Mouse (Mus musculus) T-cell, adult 2 months (primary cell): ENCODE results near the gene Eif3m.
"Not testable (repeated sequence)": the region's sequence is repeated elsewhere in the genome, so short reads cannot be mapped to it uniquely, and the experiment has no call there.

Experiments used
- DNase-seq: peaks from one replicate; pipeline ENCODE4 v3.0.0; 2022; ENCODE audit warnings: low spot score

Gene Eif3m

DNA sequence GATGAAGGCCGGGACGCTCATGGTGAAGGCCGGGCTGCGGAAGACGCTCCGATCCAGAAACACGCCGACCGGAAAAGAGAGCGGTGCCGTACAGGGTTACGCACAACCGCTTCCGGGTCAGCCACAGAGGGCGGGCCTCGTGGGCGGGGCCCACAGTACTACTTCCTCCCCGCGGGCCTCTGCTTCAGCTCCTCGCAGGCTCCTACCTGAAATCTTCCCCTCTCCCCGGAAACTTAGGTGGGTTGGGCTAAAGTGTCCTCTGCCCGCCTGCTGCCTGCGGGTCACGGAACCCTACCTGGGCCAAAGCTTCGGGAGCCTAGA is at the start of gene Eif3m:
Gene Eif3m (minus strand): TSS at position 114 of the 321 bp plus-strand sequence.
- DNase-seq = peak; percentile 96

DNA sequence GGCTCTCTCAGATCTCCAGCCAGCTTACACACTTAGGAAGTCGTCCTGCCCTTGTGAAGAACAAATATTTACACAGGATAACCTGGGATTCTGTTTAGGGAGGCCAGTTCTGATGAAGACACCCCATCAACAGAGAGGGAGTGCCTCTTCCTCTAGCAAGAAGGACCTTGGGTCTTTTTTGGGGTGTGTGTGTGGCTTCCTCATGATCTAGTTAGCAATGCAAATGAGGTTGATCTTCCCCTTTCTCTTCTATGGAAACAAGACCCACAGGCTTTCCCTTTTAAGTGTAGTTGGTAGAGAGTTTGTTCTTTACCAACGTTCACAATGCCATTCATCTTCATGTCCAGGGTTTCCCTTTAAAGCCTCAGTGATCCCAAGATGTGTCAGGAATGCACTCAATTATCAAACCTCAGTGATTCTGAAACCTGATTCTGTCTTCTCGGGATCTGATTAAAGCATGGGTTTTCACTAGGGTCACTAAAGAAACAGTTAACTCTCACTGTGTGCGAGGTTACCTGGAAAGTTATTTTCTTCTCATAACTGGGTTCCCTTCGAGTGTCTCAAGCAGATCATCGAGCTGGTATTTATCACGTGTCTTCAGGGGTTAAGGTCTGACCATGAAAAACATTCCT is 46.0 kb upstream of the Eif3m start:
- DNase-seq = no peak

DNA sequence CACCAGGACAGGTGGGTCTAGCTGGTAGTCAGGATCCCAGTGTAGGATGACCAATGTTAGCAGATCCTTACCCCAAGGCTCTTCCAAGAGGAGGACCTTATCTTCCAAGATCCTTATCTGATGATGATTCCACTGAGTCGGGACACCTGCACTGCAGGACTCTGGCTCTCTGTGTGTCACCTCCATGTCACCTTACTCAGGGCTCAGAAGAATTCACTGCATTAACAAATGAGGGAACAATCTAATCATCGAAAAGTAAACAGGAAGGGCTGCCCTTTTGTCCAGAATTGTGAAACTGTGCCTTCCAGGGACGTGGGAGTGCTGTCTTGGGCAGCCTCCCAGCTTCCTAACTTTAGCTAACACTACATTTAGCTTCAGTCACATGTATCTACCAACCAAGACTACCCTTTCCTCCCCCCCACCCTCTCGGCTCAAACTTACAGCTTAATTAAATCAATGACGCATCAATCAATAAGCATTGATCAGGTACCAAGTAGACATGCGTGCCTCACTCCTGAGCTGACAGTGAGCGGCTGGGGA is 41.8 kb upstream of the Eif3m start:
- no peak for DNase-seq

DNA sequence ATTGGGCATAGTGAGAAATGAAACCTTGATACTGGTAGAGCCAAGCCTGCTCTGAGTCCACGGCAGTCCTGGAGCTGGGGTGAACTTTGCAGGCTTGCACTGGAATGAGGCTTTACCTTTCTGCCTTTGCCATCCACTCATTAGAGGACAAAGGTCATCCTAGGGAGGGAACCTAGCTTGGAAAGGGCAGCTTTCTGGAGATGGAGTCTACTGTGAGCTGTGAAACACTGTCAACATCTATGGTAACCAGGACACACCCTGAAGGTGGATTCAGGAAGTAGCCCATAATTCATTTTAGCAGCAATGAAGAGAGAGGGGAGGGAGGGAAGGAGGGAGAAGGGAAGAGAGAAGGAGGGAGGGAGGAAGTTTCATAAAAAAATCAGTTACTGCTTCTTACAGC is 38.6 kb upstream of the Eif3m start:
- DNase-seq = no peak

DNA sequence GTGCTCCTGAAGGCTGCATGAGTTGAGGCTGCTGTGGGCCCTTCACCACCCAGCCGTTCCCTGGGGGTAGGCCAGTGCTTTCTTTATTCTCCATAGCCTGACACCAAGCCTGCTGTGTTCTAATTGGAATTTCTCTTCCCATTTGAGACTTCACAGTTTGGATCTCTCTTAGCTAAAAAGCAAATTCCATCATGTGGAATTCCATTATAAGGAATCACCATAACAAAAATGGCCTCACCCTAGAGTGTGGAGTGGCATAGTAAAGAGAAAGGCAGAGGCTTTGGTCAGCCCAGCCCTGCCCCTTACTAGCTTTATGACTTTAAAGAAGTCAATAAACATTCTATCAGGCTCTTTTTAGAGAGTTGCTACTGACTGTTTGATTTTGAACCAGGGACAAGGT is 31.4 kb upstream of the Eif3m start:
- DNase-seq = no peak

DNA sequence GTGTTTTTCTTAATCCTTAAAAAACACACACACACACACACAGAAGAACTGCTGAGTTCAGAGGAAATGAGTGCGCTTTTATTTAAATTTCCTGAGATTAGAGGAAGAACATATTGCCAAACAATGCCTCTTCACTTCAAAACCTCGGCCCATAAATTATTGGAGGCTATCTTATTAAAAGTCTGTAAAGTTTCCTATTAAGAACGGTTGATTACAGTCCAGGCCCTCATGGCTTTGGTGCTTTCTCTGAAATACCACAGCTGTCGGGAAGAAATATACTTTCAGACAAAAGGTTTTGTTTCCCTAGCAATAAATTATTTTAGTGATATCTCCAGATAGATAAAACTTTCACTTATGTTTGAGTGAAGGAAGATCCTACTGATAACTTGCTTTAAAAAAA is 26.3 kb upstream of the Eif3m start:
- DNase-seq = no peak

DNA sequence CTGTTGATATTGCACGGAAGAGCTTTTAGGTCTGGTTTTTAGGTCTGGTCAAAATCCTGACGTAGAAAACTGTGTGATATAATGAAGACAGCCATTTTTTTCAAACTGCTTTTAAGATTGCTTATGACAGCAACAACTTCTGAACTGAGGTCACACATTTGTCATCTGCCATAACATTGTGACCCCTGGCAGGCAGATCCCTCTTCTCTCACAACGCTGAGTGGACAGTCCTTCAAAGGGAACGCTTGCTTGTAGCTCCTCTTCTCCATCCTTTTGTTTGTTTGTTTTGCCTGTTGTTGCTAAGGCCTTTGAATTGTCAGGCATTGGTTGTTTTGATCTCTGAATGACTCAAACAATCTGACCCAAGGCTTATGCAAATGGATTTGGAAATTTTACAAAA is 24.0 kb upstream of the Eif3m start:
- no peak for DNase-seq

DNA sequence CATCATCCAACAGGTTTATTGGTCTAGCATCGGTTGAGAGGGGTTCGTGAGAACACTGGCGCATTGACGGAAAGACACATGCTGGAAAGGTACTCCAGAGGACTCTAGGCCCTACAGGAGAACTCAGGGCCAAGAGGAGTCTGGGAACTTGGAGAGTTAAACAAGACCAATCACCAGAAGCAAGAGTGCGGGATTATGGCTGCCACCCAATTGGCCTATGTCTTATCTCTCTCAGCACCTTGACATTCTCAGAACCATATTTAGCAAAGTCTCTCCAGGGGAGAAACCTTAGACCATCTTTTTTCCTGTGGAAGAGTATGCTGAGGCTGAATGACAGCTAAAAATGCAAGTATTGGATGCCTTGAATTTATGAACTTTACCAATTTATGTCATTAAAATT is 22.0 kb upstream of the Eif3m start:
- DNase-seq = no peak

DNA sequence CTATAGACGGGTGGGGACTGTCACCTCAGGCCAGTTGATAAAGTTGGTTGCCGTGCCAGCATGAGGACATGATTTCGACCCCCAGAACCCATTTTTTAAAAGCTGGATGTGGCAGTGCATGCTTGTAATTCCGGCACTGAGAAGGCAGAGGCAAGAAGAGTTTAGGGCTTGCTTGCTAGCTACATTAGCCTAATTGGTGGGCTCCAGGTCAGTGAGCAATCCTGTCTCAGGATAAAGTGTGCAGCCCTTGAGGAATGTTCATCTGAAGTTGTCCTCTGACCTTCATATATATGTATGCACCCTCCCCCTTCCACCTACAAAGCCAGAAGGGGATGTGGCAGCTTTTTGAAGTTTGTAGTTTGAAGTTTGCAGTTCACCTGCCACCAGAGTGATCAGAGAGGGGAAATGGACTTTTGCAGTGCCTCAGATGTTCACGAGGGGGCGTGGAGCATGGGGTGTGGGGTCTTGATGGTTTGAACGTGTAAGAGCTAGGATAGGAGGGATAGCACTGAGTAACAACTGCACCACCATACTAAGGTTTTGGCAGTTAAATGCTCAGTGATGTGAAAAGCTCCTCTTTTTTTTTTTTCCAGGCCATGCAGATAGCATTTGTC is 21.2 kb upstream of the Eif3m start:
- peak; percentile 11 for DNase-seq

DNA sequence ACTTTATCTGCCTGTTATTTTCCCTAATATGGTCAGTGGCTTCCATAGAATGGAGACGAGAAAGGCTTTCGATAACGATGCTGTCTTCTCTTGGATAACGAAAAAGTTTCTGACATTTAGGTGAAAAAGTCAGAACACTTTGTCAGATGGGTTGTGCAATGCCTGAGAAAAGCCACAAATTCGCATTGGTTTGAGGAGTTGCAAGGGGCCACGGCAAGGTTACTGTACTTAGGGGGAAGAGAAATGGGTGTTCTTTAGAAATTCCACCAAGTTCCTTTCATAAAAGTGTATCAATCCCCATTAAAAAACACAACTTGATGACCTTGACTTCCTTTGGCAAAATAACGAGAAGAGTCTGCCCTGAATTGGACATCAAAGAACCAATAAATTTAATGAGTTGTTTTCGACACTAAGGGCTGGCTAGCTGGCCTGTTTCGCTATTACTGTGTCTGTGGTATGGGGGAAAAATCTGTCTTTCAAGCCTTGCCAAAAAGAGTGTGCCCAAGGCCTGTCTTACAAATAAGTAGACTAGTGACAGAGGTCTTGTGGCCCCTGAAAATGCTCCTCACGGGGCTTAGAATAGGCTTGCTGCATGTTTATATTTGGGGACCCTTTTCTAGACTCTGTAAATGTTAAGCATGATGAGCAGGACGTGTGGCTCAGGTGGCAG is 19.7 kb upstream of the Eif3m start:
- DNase-seq = no peak

DNA sequence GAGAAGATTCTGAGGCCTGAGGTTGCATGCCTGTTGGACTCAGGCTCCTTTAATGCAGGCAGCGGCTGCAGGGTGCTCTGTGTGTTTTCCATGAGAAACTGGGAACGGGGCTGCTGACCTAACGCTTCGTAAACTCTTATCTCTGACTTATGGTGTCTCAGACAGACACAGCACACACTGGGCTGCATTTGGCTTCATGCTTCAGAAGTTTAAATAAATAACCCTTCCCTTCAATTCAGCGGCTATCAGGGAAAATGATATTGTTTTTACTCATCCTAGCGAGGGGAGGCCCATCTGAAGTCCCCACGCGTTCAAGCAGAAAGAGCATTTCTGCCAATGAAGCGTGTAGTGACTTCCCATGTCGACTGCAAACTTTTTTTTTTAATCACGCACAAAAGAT is 19.1 kb upstream of the Eif3m start:
- DNase-seq = no peak

DNA sequence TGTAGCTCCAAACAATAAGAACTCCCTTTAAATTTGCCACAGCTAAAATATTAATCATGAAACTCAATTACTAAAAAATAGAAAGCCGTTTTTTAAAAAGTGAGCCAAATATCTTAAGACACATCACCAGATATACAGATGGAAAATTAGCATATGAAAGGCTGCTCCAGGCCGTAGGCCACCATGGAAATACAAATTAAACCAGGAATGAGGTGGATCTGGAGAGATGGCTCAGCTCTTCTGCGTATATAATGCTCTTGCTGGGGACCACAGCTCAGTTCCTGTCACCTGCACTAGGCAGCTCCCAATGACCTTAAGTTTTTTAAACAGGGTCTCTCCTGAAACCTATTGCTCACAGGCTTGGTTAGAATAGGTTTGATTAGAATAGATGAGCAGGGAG is 17.2 kb upstream of the Eif3m start:
- DNase-seq = no peak

DNA sequence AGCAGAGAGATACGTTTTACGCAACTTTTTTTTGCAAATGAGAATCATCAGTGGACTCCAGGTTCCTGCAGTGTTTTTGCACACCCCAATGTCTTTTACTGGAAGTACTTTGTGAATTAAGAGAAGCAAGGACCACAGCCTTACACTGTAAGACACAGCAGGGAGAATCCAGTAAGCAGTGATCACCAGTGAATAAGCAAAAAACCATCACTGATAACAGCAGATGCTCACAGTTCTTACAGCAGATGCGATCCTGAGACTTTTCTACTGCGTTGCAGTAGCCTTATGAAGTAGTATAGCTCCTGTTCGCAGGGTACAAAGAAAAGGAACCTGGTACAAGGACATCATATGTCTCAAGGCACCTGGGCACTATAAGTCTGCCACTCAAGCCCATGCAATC is 13.6 kb upstream of the Eif3m start:
- no peak for DNase-seq

DNA sequence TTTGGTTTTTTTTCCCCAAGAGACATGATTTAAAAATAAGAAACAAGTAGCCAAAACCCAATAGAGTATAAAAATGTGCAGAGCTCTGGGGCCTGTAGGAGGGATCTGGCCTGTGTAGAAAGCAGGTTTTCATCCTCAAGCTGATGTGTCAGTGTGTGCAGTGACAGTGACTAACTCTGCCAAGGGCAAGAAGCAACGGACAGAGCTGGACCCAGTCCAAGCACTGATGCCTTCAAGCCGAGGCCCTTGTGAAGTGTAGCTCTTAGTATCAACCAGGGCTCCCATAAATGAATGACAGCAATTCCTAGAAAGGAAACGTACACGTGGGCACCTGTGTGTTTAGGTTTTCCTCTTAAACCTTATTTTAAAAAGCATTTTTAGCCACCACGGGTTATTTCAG is 11.9 kb upstream of the Eif3m start:
- DNase-seq = no peak

DNA sequence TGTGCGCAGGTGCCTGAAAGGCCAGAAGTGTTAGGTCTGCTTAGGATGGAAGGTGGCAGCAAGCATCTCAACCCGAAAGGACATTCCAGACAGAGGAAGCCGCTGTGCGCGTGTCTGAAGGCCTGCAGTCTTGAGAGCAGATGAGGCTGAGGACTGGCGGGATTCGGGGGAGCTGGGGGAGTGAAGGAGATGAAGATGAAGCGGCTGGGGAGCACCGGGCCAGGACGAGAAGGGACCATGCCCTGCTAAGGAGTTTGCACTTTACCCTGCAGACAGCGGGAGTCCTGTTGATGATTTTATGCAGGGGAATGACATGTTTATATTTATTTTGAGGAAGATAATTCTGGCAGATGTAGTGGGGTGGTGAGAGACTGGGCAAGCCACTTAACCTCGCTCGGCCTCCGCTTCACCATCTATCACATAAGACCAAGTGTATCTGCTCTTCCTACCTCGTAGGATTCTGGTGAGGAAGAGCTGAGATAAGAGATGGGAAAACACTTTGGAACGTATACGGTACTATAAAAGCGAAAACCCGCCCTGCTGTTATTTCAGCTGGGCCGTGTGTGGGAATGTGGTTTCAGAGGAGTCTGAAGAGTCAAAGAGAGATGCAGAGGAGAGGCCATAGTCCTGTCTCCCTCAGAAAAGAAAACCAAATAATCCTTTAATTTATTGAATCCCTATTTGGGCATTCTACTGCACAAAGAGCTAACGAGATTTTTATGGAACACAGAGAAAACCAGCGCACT is 10.2 kb upstream of the Eif3m start:
- no peak for DNase-seq

DNA sequence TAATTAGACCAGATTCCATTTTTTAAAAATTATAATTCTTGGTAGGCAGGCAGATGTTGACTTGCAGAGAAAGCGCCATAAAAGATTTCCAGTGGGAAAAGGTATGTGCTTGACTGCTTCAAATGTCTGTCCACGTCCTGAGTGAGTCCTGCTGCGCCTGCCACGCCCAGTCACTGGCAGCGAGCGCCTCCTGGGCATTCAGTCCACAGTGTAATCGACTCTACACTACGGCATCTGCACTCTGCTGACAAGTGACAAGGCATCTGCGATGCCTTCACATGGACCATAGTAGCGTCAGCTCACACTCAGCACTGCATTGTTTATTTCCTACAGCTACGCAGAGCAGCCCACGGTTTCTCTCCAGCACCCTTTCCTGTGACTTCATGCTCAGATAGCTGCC is 8.7 kb upstream of the Eif3m start:
- not testable (repeated sequence) for DNase-seq

DNA sequence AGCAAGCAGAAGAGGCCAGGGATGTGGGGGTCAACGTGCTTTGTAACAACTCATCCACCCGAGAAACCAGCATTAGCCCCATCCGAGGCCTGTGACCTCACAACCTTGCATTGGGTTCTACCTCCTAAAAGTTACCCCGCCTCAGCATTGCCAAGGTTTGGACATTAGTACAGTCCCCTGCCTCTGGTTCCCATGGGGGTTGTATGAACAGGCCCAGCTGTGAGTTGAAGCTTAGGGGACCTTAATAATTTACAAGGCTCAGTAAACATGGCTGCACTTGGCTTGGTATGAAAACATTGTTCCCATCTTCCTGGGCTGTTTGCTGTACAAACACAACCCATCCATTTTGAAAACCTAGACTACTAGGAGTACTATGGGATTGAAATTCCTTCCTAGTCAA is 6.9 kb upstream of the Eif3m start:
- no peak for DNase-seq

DNA sequence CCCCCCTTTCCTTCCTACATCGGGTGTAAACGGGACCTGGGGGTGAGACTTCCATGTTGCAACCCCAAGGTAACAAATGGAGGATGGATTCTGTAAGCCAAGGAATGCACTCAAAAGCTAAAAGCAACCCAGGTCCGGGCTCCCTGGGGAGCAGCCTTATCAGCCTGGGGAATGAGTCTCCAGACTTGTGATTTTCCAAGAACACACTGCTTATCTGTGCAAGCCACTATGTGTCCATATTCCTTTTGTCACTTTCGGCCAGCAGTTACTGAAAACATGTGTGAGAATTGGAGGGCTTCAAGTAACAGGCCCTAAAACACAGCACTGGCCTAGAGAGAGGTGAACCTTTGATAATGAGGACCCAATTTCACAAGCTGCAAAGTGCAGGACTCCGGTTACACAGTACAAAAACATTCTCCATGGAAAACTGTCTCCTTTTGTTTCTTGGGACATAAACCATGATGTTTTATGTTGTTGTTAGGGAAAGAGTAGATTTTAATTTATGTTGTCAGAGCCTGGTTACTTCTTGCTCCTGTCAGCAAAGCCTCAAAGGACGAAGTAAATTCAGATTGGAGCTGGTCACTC is 6.2 kb upstream of the Eif3m start:
- no peak for DNase-seq

DNA sequence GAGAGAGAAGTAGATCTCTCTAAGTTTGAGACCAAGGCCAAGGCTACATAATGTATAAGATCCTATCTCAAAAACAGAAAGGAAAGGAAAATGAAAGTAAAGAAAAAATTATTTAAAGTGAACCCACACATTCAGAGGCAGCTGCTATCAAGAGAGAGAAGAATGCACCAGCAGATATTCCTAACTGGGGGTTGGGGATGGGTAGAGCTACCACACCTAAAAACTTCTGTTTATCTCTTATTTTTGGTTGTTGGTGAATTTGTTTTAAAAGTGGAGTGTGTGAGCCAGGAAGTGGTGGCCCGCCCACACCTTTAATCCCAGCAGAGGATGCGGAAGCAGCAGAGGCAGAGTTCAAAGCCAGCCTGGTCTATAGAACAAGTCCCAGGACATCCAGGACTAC is 5.0 kb upstream of the Eif3m start:
- DNase-seq = peak; percentile 76

DNA sequence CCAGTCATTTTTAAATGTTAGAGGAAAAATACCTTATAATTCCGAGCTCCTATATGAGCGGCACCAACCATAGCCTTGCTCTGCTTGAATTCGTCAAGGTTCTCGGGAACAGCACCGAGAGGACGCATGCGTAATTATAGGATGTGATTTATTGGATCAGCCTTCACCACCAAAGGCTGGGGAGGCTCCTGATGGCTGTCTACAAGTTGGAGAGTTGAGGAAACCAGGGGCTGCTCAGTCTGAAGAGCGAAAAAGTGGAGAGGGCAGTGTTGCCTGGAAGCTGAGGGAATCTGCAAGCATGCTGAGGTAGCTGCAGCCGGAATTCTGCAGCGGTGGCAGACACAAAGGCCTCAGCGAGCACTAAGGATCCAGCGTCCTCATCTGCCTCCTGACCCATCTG is 4.4 kb upstream of the Eif3m start:
- DNase-seq = no peak

DNA sequence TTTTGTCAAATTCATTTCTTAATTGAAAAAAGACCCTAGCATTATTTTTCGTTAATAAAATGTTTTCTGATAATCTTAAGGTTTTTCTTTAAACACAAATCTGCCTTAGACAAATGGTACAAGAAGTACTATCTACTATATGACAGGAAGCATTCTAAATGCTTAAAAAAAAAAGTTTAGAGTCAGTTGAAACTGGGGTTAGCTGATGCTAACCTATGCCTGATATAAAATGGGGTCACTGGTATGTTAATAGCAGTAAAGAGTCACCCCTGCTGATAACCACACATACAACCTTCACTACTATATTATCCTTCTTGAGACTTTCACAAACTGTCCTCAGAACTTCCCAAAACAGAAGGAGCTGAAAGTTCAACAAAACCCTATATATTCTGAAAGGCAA is 2.6 kb upstream of the Eif3m start:
- no peak for DNase-seq

DNA sequence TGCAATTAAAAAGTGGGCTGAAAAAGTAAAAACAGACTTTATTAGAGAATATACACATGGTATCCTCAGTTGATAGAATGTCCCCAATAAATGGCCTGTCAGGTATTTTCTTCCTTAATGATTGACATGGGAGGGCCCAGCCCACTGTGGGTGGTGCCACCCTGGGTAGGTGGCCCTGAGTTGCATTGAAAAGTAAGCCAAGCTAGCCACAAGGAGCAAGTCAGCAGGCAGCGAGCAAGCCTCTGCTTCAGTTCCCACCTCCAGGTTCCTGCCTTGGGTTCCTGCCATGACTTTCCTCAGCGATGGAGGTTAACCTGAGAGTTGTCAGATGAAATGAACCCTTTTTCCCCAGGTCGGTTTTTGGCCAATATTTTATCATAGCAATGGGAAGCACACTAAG is 922 bp upstream of the Eif3m start:
- no peak for DNase-seq
